Mouse (Mus musculus) c-Kit-positive CD71-positive TER-119-negative erythroid progenitor cells, embryonic 14.5 days (primary cell): ENCODE measurements around the gene Aldh3a1.
A peak's percentile ranks its signal among the peaks of the same experiment; 100 is the strongest.
"Not testable (repeated sequence)": the region's sequence is repeated elsewhere in the genome, so short reads cannot be mapped to it uniquely, and the experiment has no call there.

ENCODE experiments used
- DNase-seq: peaks from one replicate; pipeline ENCODE4 v3.0.0-alpha.2; 2013; ENCODE audit warnings: low read depth

Gene Aldh3a1

GRCm38 (mm10) chr11:61207487-61208246, at the start of gene Aldh3a1:
Gene Aldh3a1, plus strand, starts transcription at chr11:61207537.
- DNase-seq: no peak

GRCm38 (mm10) chr11:61158141-61158540, 49.2 kb upstream of the Aldh3a1 start:
- DNase-seq: no peak

DNA sequence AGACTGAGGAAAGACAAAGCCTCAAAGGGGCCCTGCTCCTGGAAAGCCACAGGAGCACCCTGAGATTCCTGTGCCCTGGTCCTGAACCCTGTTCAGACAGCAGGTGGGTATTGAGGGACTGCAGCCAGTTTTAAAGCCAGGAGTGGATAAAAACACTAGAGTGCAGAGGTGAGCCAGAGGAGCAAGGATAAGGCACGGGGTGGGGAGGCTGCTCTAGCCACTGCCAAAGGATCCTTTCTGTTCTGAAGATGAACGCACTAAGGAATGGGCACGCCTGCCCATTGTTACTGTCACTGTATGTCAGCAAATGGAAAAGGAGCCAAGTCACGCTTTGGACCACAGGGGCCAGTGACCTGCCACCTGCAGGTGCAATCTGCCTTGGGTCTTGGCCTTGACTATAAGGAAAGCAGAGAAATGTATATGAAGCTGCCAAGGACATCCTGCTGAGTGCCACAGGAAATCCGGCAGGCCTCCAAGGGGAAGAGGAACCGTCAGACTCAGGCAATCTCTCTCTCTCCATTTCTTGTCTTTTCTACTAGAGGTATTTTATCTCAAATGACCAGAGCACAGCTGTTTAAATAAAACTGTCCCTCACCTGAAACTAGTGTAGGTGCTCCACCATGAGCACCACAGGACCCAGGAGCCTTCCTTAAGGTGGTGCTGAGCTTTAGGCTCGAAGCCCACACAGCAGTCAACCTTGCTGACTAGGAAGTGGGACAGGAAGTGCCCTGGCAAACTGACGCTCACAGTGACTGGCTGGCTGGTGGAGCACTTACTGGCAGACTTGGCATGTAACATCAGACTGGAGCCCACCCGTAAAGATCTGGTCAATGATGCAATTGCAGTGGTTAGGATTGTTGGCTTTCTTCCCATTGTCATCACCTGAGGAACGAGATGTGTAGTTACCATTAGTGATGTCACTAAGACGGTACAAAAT, 47.3 kb upstream of the Aldh3a1 start:
- DNase-seq: no peak

DNA sequence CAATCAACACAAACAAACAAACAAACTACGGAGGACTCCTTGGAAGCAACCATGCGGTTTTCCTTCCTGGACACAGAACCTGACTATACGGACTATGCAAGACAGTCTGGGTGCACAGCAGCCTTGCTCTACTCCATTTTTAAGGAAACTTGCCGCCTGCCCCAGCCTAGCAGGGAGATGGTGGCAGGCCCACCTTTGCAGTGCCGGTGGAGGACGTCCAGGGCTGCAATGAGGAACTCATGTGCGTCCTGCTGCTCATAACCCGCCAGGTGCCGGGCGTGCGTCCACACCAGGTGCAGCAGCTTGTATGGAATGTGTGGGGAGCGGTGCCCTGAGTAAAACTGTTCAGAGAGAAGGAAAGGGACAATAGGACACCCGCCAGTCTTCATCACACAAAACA, 46.2 kb upstream of the Aldh3a1 start:
- DNase-seq: no peak

DNA sequence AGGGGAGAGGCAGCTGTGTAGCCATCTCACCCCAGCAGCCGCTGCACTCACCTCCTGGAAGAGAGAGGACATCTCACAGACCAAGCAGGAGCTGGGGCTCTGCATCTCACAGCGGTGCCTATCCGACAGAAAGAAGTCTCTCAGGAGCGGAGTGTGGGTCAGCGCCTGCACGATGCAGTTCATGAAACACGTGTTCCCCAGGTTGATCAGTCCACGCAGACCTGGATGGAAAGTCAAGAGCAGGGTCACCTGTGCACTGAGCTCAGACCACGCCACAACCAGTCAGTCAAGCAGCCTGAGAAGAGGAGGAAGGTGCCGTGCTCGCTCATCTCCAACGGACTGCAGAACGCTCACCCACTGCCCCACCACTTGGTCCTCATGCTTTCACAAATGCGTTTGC, 44.6 kb upstream of the Aldh3a1 start:
- no peak for DNase-seq

GRCm38 (mm10) chr11:61163341-61163740, 44.0 kb upstream of the Aldh3a1 start:
- DNase-seq: no peak

DNA sequence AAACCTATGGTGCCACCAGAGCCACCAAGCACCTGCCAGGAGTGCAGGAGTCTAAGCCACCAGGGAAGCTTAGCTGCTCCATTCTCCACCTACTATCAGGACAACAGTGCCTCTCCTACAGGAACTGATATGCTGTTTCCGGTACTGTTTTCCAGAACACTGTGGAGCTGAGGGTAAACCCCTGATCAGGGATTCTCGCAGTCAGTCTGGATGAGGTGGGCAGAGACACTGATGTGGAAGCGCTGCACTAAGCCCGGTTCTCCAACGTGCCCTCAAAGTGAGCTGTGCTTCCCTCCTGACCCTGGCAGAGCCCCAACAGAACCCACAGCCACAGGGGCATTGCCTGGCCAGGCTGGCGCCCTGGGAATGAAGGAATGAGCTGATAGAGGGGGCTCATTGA, 43.0 kb upstream of the Aldh3a1 start:
- DNase-seq: no peak

GRCm38 (mm10) chr11:61164881-61165280, 42.5 kb upstream of the Aldh3a1 start:
- DNase-seq: no peak

DNA sequence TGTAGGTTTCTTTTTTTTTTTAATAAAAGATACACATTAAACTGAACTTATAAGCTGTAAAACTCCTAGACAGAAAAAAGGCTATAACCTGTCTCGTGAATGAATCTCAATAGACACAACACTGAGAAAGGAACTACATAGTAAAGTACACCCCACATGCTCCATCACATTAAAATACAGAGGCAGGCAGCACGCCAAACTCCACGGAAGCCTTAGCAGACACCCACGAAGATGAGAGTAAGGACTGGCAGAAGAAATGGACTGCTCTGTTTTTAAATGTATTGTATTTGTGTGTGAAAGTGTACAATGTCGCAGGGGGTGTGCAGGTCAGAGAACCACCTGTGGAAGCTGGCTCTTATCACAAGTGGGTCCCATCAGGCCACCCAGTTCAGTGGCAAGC, 37.2 kb upstream of the Aldh3a1 start:
- no peak for DNase-seq

GRCm38 (mm10) chr11:61173477-61173876, 33.9 kb upstream of the Aldh3a1 start:
- DNase-seq: not testable (repeated sequence)

DNA sequence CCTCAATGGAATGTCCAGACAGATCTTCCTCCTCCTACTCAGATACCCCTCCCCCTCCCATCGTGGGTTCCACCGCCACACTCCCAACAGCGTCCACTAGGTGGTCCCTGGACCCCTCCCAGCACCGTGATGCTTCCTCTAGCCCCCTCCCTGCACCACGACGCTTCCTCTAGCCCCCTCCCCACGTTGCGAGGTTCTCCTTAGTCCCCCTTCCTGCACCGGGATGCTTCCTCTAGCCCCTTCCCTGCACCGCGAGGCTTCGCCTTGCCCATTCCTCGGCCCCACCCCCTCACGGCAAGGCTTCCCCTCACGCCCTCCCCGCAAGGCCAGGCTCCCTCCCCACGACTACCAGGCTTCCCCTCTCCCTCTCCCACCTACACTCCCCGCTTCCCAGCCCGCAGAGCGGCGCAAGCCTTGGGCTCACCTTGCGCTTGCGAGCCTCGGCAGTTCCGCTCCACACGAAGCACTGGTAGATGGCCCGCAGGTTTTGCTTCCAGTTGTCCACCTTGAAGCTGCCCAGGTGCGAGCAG, 33.0 kb upstream of the Aldh3a1 start:
- peak; percentile 19 for DNase-seq

DNA sequence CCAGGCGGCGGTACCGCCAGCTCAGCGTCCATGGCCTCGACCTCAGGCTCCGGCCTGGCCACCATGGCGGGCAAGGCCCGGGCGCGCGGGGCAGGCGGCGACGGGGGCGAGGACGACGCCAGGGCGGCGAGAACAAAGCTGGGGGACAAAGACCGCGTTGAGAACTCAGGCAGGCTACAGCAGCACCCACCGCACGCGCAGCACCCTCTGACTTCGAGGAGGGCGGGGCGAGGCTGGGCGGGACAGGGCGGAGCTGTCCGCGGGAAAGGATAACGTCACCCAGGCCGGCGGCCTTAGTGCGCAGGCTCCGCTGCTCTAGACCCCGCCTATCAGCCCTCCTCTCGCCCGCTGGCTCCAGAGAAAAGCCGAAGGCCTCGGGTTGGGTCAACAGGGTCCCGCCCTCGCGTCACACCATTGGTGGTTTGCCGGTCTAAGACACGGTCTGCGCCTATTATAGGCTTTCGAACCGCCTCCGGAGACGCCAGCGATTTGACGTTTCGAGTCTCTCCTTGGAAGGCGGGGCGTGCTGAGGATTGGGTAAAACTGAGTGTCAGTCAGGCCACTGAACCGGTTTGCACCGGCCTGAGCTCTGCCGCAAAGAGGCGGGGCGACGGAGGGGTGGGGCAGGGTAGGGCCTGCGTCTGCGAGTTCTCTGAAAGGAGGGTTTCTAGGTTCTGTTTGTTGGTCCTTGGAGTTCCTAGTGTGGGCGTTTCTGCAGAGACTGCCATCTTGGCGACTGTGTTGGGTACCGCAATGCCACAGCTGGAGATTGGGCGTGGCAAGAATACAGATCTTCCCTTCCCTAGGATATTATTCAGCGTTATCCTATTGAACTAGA, 32.3 kb upstream of the Aldh3a1 start, which contains the start of gene Usp22:
Usp22 (minus strand) TSS at position 235 of the 838 bp plus-strand sequence.
- peak; percentile 99 for DNase-seq

GRCm38 (mm10) chr11:61175778-61176177, 31.6 kb upstream of the Aldh3a1 start:
- no peak for DNase-seq

GRCm38 (mm10) chr11:61176321-61176720, 31.0 kb upstream of the Aldh3a1 start:
- DNase-seq: no peak

GRCm38 (mm10) chr11:61180361-61180760, 27.0 kb upstream of the Aldh3a1 start:
- no peak for DNase-seq

- DNase-seq: no peak
Observed at GRCm38 (mm10) chr11:61181624-61182023, 25.7 kb upstream of the Aldh3a1 start.

GRCm38 (mm10) chr11:61183820-61184219, 23.5 kb upstream of the Aldh3a1 start:
- no peak for DNase-seq

- no peak for DNase-seq
Observed at GRCm38 (mm10) chr11:61190776-61191175, 16.6 kb upstream of the Aldh3a1 start.

- DNase-seq: not testable (repeated sequence)
Observed at GRCm38 (mm10) chr11:61192123-61192522, 15.2 kb upstream of the Aldh3a1 start.

GRCm38 (mm10) chr11:61192779-61193178, 14.6 kb upstream of the Aldh3a1 start:
- DNase-seq: no peak

DNA sequence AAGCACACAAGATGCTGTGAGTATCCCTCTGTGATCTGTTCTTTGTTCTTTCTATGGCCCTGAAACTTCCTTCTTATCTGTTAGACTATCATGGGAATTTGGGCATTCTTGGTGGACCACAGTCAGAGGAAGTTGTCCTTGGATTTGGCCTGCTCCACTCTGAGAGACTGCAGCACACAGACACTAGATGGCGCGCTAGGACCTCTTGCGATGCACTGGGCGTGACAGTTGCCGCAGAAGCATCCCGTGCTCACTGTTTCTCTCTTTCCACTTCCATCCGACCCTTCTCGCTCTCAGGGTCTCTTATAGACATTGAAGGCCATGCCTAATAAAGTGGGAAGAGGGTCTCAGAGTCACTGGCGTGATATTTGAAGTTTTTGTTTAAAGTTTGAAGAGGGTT, 13.9 kb upstream of the Aldh3a1 start:
- DNase-seq: peak; percentile 51
